Mouse (Mus musculus): ENCODE results near the gene Dnase2b. TPM values are rescaled to one million over a fixed set of nuclear protein-coding genes. Genes with fewer than 3 reads are reported as not detected.

Dnase2b gene
- polyA plus RNA-seq, 2 experiments: 0.52 to 1.4 TPM

GRCm38 (mm10) chr3:146562936-146563335 lies 52.5 kb downstream of the Dnase2b start:
- Histone ChIP-seq H3K27me3 (ENCODE audit: control insufficient read depth, insufficient read depth, low read length) (no peaks in the 10 kb centered on the region), H3K4me3 (ENCODE audit: insufficient read depth in 1 of 2, low read depth in 2 of 2, low read length in 2 of 2) (no peak overlapping the region), H3K9me3 (ENCODE audit: control insufficient read depth, low read length) (no peaks in the 10 kb centered on the region), H3K4me2 (ENCODE audit: low read depth) (no peak overlapping the region), H3K9ac (replicated peaks) (no peak overlapping the region), H3K27ac (no peak overlapping the region), H3K36me3 (replicated peaks; ENCODE audit: control insufficient read depth, insufficient read depth, low read depth) (no peaks in the 10 kb centered on the region), H3K4me1 (replicated peaks; ENCODE audit: control insufficient read depth in 2 of 2, insufficient read depth in 2 of 2, low read length in 1 of 2) (no peaks in the 10 kb centered on the region)
- 72% methylated on average over 7 of the region's 7 CpGs for WGBS (ENCODE audit: insufficient replicate concordance)
- no peak for DNase-seq (ENCODE audit: low read depth in 3 of 3, low spot score in 3 of 3)
- TF ChIP-seq EP300 (IDR thresholded peaks at IDR 0.05; ENCODE audit: low read depth) (no peak), CTCF (IDR thresholded peaks at IDR 0.05; ENCODE audit: low read depth) (no peak)
- ATAC-seq (ENCODE audit: insufficient read depth): no peak

- TF ChIP-seq CTCF (IDR thresholded peaks at IDR 0.05; ENCODE audit: low read depth) (no peak), EP300 (IDR thresholded peaks at IDR 0.05; ENCODE audit: low read depth) (no peak)
- H3K9me3 ChIP-seq (ENCODE audit: control insufficient read depth, low read length): no peaks in the 10 kb centered on the region
- no peak overlapping the region for H3K9ac ChIP-seq (replicated peaks)
- 61% methylated on average over 6 of the region's 6 CpGs for WGBS (ENCODE audit: insufficient replicate concordance)
- no peaks in the 10 kb centered on the region for H3K36me3 ChIP-seq (replicated peaks; ENCODE audit: control insufficient read depth, insufficient read depth, low read depth)
- DNase-seq (ENCODE audit: low read depth in 3 of 3, low spot score in 3 of 3) (no peak), ATAC-seq (ENCODE audit: insufficient read depth) (no peak)
- H3K4me1 ChIP-seq (replicated peaks; ENCODE audit: control insufficient read depth in 2 of 2, insufficient read depth in 2 of 2, low read length in 1 of 2): no peaks in the 10 kb centered on the region
- no peak overlapping the region for H3K4me3 ChIP-seq (ENCODE audit: insufficient read depth in 1 of 2, low read depth in 2 of 2, low read length in 2 of 2)
- H3K27ac ChIP-seq: no peak overlapping the region
- no peaks in the 10 kb centered on the region for H3K27me3 ChIP-seq (ENCODE audit: control insufficient read depth, insufficient read depth, low read length)
- no peak overlapping the region for H3K4me2 ChIP-seq (ENCODE audit: low read depth)
Observed at GRCm38 (mm10) chr3:146557507-146557906, 57.9 kb downstream of the Dnase2b start.

GRCm38 (mm10) chr3:146556567-146556966 lies 58.8 kb downstream of the Dnase2b start:
- no peaks in the 10 kb centered on the region for H3K9me3 ChIP-seq (ENCODE audit: control insufficient read depth, low read length)
- H3K4me1 ChIP-seq (replicated peaks; ENCODE audit: control insufficient read depth in 2 of 2, insufficient read depth in 2 of 2, low read length in 1 of 2): no peaks in the 10 kb centered on the region
- no peak overlapping the region for H3K4me2 ChIP-seq (ENCODE audit: low read depth)
- DNase-seq (ENCODE audit: low read depth in 3 of 3, low spot score in 3 of 3) (no peak), ATAC-seq (ENCODE audit: insufficient read depth) (no peak)
- 67% methylated on average over 1 of the region's 1 CpGs for WGBS (ENCODE audit: insufficient replicate concordance)
- TF ChIP-seq CTCF (IDR thresholded peaks at IDR 0.05; ENCODE audit: low read depth) (0 out of 2 replicates have a peak, but pooled peaks have one; percentile 16), EP300 (IDR thresholded peaks at IDR 0.05; ENCODE audit: low read depth) (no peak)
- H3K27me3 ChIP-seq (ENCODE audit: control insufficient read depth, insufficient read depth, low read length): no peaks in the 10 kb centered on the region
- no peaks in the 10 kb centered on the region for H3K36me3 ChIP-seq (replicated peaks; ENCODE audit: control insufficient read depth, insufficient read depth, low read depth)
- H3K27ac ChIP-seq: no peak overlapping the region
- no peak overlapping the region for H3K4me3 ChIP-seq (ENCODE audit: insufficient read depth in 1 of 2, low read depth in 2 of 2, low read length in 2 of 2)
- no peak overlapping the region for H3K9ac ChIP-seq (replicated peaks)

GRCm38 (mm10) chr3:146554816-146555215 lies 60.6 kb downstream of the Dnase2b start:
- H3K36me3 ChIP-seq (replicated peaks; ENCODE audit: control insufficient read depth, insufficient read depth, low read depth): no peaks in the 10 kb centered on the region

GRCm38 (mm10) chr3:146543632-146544031 lies 71.8 kb downstream of the Dnase2b start:
- Histone ChIP-seq H3K4me2 (ENCODE audit: low read depth) (no peak overlapping the region), H3K9ac (replicated peaks) (no peak overlapping the region), H3K4me1 (replicated peaks; ENCODE audit: control insufficient read depth in 2 of 2, insufficient read depth in 2 of 2, low read length in 1 of 2) (no peaks in the 10 kb centered on the region), H3K4me3 (ENCODE audit: insufficient read depth in 1 of 2, low read depth in 2 of 2, low read length in 2 of 2) (no peak overlapping the region), H3K9me3 (ENCODE audit: control insufficient read depth, low read length) (no peaks in the 10 kb centered on the region), H3K36me3 (replicated peaks; ENCODE audit: control insufficient read depth, insufficient read depth, low read depth) (no peaks in the 10 kb centered on the region), H3K27ac (no peak overlapping the region), H3K27me3 (ENCODE audit: control insufficient read depth, insufficient read depth, low read length) (no peaks in the 10 kb centered on the region)
- TF ChIP-seq EP300 (IDR thresholded peaks at IDR 0.05; ENCODE audit: low read depth) (no peak), CTCF (IDR thresholded peaks at IDR 0.05; ENCODE audit: low read depth) (no peak)
- DNase-seq (ENCODE audit: low read depth in 3 of 3, low spot score in 3 of 3) (no peak), ATAC-seq (ENCODE audit: insufficient read depth) (no peak)
- WGBS (ENCODE audit: insufficient replicate concordance): 25% methylated on average over 1 of the region's 1 CpGs

More at GRCm38 (mm10) chr3:146554816-146555215, 60.6 kb downstream of the Dnase2b start:
- TF ChIP-seq EP300 (IDR thresholded peaks at IDR 0.05; ENCODE audit: low read depth) (no peak), CTCF (IDR thresholded peaks at IDR 0.05; ENCODE audit: low read depth) (no peak)
- 58% methylated on average over 7 of the region's 7 CpGs for WGBS (ENCODE audit: insufficient replicate concordance)
- no peak overlapping the region for H3K4me3 ChIP-seq (ENCODE audit: insufficient read depth in 1 of 2, low read depth in 2 of 2, low read length in 2 of 2)
- no peaks in the 10 kb centered on the region for H3K4me1 ChIP-seq (replicated peaks; ENCODE audit: control insufficient read depth in 2 of 2, insufficient read depth in 2 of 2, low read length in 1 of 2)
- H3K4me2 ChIP-seq (ENCODE audit: low read depth): no peak overlapping the region
- no peak overlapping the region for H3K27ac ChIP-seq
- H3K9ac ChIP-seq (replicated peaks): no peak overlapping the region
- ATAC-seq (ENCODE audit: insufficient read depth): no peak
- DNase-seq (ENCODE audit: low read depth in 3 of 3, low spot score in 3 of 3): no peak
- no peaks in the 10 kb centered on the region for H3K9me3 ChIP-seq (ENCODE audit: control insufficient read depth, low read length)
- no peaks in the 10 kb centered on the region for H3K27me3 ChIP-seq (ENCODE audit: control insufficient read depth, insufficient read depth, low read length)
